Mouse (Mus musculus) neutrophil, adult 83 days (primary cell): ENCODE data around the gene Fpr-rs4. TPM values are rescaled to one million over a fixed set of nuclear protein-coding genes. Genes with fewer than 3 reads are reported as not detected.

Experiments
- total RNA-seq, 2 experiments: library from RNA; stranded (reverse); gene quantifications; one replicate each; pipeline ENCODE4 v1.2.4; 2023

Fpr-rs4 gene
- total RNA-seq, result not detected

GRCm38 (mm10) chr17:18021433-18021832 lies at the start of gene Fpr-rs4:
TSS of gene Fpr-rs4 (plus strand) at chr17:18021733.

GRCm38 (mm10) chr17:18049124-18049523 lies 27.6 kb downstream of the Fpr-rs4 start, which contains the start of gene Vmn2r124:
TSS of gene Vmn2r124 (plus strand) at chr17:18049424.

Other genes with a start within 250 kb of the Fpr-rs4 start
- 1 to 10 TPM; 4.1 to 4.5 TPM for gene Spaca6, start 194.6 kb upstream of the Fpr-rs4 start, total RNA-seq
- gene Has1, start 166.5 kb upstream of the Fpr-rs4 start, total RNA-seq, result under 1 TPM in 1 of 2 experiments, not detected in 1; 0.24 TPM
- gene Fpr1, start 137.8 kb upstream of the Fpr-rs4 start, total RNA-seq, result 100 to 1,000 TPM; 216 to 244 TPM
- 100 to 1,000 TPM; 343 to 403 TPM for gene Fpr2, start 133.9 kb upstream of the Fpr-rs4 start, total RNA-seq
- gene Fpr3, start 133.9 kb upstream of the Fpr-rs4 start, total RNA-seq, result under 1 TPM in 1 of 2 experiments, not detected in 1; 0.37 TPM
- not detected for gene Vmn2r124, start 27.7 kb downstream of the Fpr-rs4 start, total RNA-seq
- gene Vmn2r91, start 63.3 kb downstream of the Fpr-rs4 start, total RNA-seq, result not detected
- gene Vmn2r92, start 130.2 kb downstream of the Fpr-rs4 start, total RNA-seq, result not detected